Mouse (Mus musculus) left cerebral cortex, postnatal 14 days (tissue): ENCODE data around the gene Cyp2c39. TPM values are rescaled to one million over a fixed set of nuclear protein-coding genes. Genes with fewer than 3 reads are reported as not detected.
"Not testable (repeated sequence)": the region's sequence is repeated elsewhere in the genome, so short reads cannot be mapped to it uniquely, and the experiment has no call there.

Source experiments
- DNase-seq, 2 experiments: peaks; one replicate each; pipeline ENCODE4 v3.0.0; 2021 to 2022; ENCODE audit warnings: low spot score in 2 of 2, mixed read lengths in 1 of 2
- intact Hi-C: fragments of 180-260 bp; cut with DNase I; formaldehyde crosslinking; loops from one replicate; pipeline ENCODE4 v1.15.1; 2025
- long read RNA-seq, 2 experiments: library from polyadenylated mRNA; stranded (forward); transcript quantifications; one replicate each; pipeline ENCODE4 v2.0.0; 2021
- total RNA-seq, 2 experiments: library from RNA; stranded (reverse); gene quantifications; 2 replicates each; pipeline ENCODE4 v1.2.3; 2021

Gene Cyp2c39
- total RNA-seq: not detected
- long read RNA-seq, experiment 1: 0 reads
- long read RNA-seq, experiment 2: 0 reads

GRCm38 (mm10) chr19:39510534-39510933 lies at the start of gene Cyp2c39:
Gene Cyp2c39 (plus strand): TSS chr19:39510862.
- intact Hi-C loops: no loop called here
- no peak for DNase-seq

DNA sequence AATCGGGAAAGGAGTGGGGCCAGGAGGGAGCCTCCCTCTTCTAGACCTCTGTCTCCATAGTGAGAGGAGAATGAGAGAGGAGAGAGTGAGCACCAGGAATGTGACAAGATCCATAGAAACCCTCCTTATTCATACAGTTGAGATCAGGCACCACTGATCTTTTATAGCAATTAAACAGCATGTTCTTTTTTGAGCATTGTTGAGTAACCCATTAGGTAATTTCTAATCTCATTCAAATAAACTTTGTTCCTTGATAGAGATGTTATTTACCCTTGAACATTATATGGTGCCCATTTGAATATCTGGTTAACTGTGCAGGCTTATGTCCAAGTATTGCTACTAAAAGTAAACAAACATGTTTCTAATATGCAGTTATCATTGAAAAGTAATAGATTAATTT lies 47.7 kb upstream of the Cyp2c39 start, which contains the start of gene Cyp2c38:
Gene Cyp2c38, minus strand, starts transcription at position 135 of the 400 bp plus-strand sequence.
- intact Hi-C loops: no loop called here
- no peak for DNase-seq

DNA sequence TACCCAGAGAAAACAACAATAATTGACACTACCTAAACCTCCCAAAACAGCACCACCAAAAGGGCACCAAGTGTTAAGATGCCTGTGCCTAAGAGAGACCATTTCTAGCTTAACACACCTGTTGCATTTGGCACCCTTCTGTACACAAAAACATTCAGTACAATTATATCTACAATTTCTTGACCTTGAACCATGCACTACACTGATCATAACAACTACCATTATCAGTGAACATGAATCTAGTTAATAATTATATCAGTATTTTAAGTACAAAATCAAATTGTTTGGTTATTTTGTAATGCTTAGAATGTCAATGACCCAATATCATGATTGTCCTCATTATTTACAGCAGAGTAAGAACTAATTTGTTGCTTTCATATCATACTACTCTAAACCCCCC lies 46.7 kb upstream of the Cyp2c39 start:
- intact Hi-C loops: no loop called here
- DNase-seq: no peak

- intact Hi-C loops, DNase-seq: not testable (repeated sequence)
Observed at GRCm38 (mm10) chr19:39483961-39484360, 26.7 kb upstream of the Cyp2c39 start.

- intact Hi-C loops: no loop called here
- no peak for DNase-seq
Observed at GRCm38 (mm10) chr19:39506341-39506740, 4.3 kb upstream of the Cyp2c39 start.

DNA sequence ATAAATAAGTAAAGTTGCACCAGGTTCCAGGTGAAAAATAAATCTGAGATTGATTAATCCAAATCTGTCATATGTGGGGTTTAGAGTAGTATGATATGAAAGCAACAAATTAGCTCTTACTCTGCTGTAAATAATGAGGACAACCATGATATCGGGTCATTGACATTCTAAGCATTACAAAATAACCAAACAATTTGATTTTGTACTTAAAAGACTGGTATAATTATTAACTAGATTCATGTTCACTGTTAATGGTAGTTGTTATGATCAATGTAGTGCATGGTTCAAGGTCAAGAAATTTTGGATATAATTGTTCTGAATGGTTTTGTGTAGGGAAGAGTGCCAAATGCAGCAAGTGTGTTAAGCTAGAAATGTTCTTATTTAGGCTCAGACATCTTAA lies 1.1 kb upstream of the Cyp2c39 start:
- DNase-seq: no peak
- intact Hi-C loops: no loop called here

Other genes starting within 250 kb of the Cyp2c39 start
- not detected for gene Cyp2c29, start 241.5 kb upstream of the Cyp2c39 start, total RNA-seq
- gene Cyp2c38, start 47.8 kb upstream of the Cyp2c39 start, total RNA-seq: not detected
- gene Cyp2c67, start 138.2 kb downstream of the Cyp2c39 start, total RNA-seq: not detected
- gene Cyp2c68, start 230.2 kb downstream of the Cyp2c39 start, total RNA-seq: not detected